Mouse (Mus musculus) kidney, embryonic 16.5 days (tissue): ENCODE measurements around the gene Klk1. TPM values are rescaled to one million over a fixed set of nuclear protein-coding genes. Genes with fewer than 3 reads are reported as not detected.

Experiments
- ATAC-seq: fragments of 200-750 bp; cut with Nextera tagmentation; 2 replicates; pipeline ENCODE4 v1.8.0; 2017; ENCODE audit warnings: moderate TSS enrichment; ENCODE audit not compliant: low FRiP score, low TSS enrichment
- H3K27ac ChIP-seq: fragments of 300-500 bp; sonication (generic); 2 replicates; pipeline ENCODE4 v1.5.1; 2014; ENCODE audit warnings: low read length
- H3K27me3 ChIP-seq: fragments of 300-500 bp; sonication (generic); 2 replicates; pipeline ENCODE4 v1.6.1; 2014; ENCODE audit warnings: low read length, control low read depth, mixed read lengths; ENCODE audit not compliant: insufficient read depth
- H3K36me3 ChIP-seq: fragments of 300-500 bp; sonication (generic); 2 replicates; pipeline ENCODE4 v1.6.1; 2014; ENCODE audit warnings: low read length, control low read depth, mixed read lengths; ENCODE audit not compliant: insufficient read depth
- H3K4me1 ChIP-seq: fragments of 300-500 bp; sonication (generic); 2 replicates; pipeline ENCODE4 v1.6.1; 2014; ENCODE audit warnings: low read length, control low read depth, mixed read lengths; ENCODE audit not compliant: insufficient read depth
- H3K4me2 ChIP-seq: fragments of 300-500 bp; sonication (generic); replicated peaks from 2 replicates; pipeline ENCODE4 v1.6.1; 2014; ENCODE audit warnings: low read depth, low read length
- H3K4me3 ChIP-seq: fragments of 300-500 bp; sonication (generic); 2 replicates; pipeline ENCODE4 v1.5.1; 2014; ENCODE audit warnings: mild to moderate bottlenecking, low read length
- H3K9ac ChIP-seq: fragments of 300-500 bp; sonication (generic); replicated peaks from 2 replicates; pipeline ENCODE4 v1.6.1; 2014; ENCODE audit warnings: low read length
- H3K9me3 ChIP-seq: fragments of 300-500 bp; sonication (generic); 2 replicates; pipeline ENCODE4 v1.6.1; 2016; ENCODE audit warnings: low read length, control low read depth
- WGBS: fragments of 180-500 bp; shearing (Covaris S2); extraction: QIAGEN DNeasy Blood & Tissue Kit; methylation state at CpG from one replicate; pipeline ENCODE4 v1.1.7; 2014; 5-methylcytosine and 5-hydroxymethylcytosine counted together
- polyA plus RNA-seq: library from polyadenylated mRNA; unstranded; fragments of >200 nt; fragmentation: Nextera tagmentation; extraction: Ambion mirVana; gene quantifications from 2 replicates; pipeline ENCODE4 v1.2.1, GENCODE M21; 2015

The Klk1 gene
- polyA plus RNA-seq, 1 experiment from 2014 or later, result 10.9 TPM

DNA sequence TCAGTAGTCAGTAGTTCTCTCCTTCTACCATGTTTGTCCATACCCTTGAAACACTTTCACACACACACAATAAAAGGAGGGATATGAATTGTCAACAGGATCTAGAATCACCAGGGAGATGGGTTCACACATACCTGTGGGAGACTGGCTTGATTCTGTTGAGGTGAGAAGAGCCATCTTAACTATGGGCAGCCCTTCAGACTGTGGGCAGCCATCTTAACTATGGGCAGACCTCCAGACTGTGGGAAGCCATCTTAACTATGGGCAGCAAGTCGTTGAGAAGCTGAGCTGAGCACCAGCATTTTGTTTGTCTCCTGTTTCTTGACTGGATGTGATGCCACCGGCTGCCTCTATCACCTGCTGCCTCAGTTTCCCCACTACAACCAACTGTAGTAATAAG, 46.1 kb downstream of the Klk1 start:
- no peak overlapping the region for H3K9ac ChIP-seq
- H3K27me3 ChIP-seq, result peaks cover 3% of the 10 kb centered on the region; the same call in 1 of the 2 replicates
- H3K36me3 ChIP-seq, result no peaks in the 10 kb centered on the region
- H3K4me2 ChIP-seq, result no peak overlapping the region
- no peak overlapping the region for H3K27ac ChIP-seq
- no peak overlapping the region for H3K4me3 ChIP-seq
- H3K9me3 ChIP-seq, result no peaks in the 10 kb centered on the region
- WGBS, result 78% methylated on average over 2 of the region's 2 CpGs
- no peaks in the 10 kb centered on the region for H3K4me1 ChIP-seq
- ATAC-seq, result no peak

DNA sequence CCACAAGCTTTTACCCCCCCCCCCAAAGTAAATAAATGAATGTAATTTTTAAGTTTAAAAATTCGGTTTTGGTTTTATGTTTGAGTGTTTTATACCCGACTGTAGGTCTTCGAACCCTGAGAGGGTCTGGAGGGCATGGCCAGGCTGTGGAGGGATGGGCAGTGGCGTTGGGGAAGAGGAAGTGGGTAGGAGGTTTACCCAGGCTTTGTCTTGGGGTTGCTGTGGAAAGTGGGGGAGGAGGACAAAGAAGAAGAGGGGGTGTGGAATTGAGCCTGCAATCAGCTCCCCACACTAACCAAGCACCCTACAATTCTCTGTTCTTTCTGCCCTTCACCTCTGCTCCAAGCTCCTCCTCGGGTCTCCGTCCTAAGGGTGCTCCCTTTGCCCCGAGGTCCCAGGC, 47.4 kb downstream of the Klk1 start:
- Histone ChIP-seq H3K36me3 (no peaks in the 10 kb centered on the region), H3K27ac (no peak overlapping the region), H3K9ac (no peak overlapping the region), H3K4me3 (no peak overlapping the region), H3K4me2 (no peak overlapping the region), H3K27me3 (peaks cover 3% of the 10 kb centered on the region; the same call in 1 of the 2 replicates), H3K9me3 (no peaks in the 10 kb centered on the region), H3K4me1 (no peaks in the 10 kb centered on the region)
- WGBS, result 84% methylated on average over 7 of the region's 7 CpGs
- no peak for ATAC-seq

- H3K9me3 ChIP-seq, result 0 out of 2 replicates have a peak, but pooled peaks cover 4% of the 10 kb centered on the region
- ATAC-seq, result no peak
- no peak overlapping the region for H3K27ac ChIP-seq
- peaks cover 3% of the 10 kb centered on the region; the same call in 1 of the 2 replicates for H3K27me3 ChIP-seq
- H3K4me3 ChIP-seq, result no peak overlapping the region
- WGBS, result 73% methylated on average over 7 of the region's 7 CpGs
- no peak overlapping the region for H3K9ac ChIP-seq
- no peaks in the 10 kb centered on the region for H3K36me3 ChIP-seq
- no peak overlapping the region for H3K4me2 ChIP-seq
- no peaks in the 10 kb centered on the region for H3K4me1 ChIP-seq
Measured at GRCm38 (mm10) chr7:44273446-44273845, 48.3 kb downstream of the Klk1 start.

DNA sequence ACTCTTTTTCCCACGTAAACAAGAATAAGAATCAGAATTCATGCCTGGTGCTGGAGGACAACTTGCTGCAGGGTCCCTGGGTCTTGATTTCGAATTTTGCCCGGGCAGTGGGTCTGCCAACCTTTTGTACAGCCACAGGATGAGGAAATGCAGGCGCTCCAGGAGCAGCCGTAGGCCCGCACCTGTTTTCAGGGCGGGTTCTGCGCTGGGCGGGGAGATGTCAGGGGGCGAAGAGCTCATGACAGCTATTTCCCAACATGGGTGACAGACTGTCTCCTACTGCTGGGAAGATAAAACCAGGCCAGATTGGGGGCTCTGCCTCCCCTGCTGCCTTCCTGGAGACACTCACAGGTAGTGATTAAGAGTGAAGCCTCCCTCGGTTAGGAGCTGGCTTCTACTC, 48.9 kb downstream of the Klk1 start:
- Histone ChIP-seq H3K9ac (no peak overlapping the region), H3K36me3 (no peaks in the 10 kb centered on the region), H3K27ac (no peak overlapping the region), H3K9me3 (0 out of 2 replicates have a peak, but pooled peaks cover 4% of the 10 kb centered on the region), H3K4me1 (no peaks in the 10 kb centered on the region), H3K4me3 (no peak overlapping the region), H3K27me3 (peaks cover 3% of the 10 kb centered on the region; the same call in 1 of the 2 replicates), H3K4me2 (no peak overlapping the region)
- WGBS, result 36% methylated on average over 11 of the region's 11 CpGs
- ATAC-seq, result no peak

- H3K27me3 ChIP-seq, result peaks cover 3% of the 10 kb centered on the region; the same call in 1 of the 2 replicates
- no peak for ATAC-seq
- WGBS, result 70% methylated on average over 3 of the region's 3 CpGs
- H3K9me3 ChIP-seq, result 0 out of 2 replicates have a peak, but pooled peaks cover 4% of the 10 kb centered on the region
- no peak overlapping the region for H3K4me2 ChIP-seq
- no peak overlapping the region for H3K4me3 ChIP-seq
- H3K36me3 ChIP-seq, result no peaks in the 10 kb centered on the region
- no peak overlapping the region for H3K9ac ChIP-seq
- H3K27ac ChIP-seq, result no peak overlapping the region
- H3K4me1 ChIP-seq, result no peaks in the 10 kb centered on the region
Measured at GRCm38 (mm10) chr7:44275546-44275945, 50.4 kb downstream of the Klk1 start.

DNA sequence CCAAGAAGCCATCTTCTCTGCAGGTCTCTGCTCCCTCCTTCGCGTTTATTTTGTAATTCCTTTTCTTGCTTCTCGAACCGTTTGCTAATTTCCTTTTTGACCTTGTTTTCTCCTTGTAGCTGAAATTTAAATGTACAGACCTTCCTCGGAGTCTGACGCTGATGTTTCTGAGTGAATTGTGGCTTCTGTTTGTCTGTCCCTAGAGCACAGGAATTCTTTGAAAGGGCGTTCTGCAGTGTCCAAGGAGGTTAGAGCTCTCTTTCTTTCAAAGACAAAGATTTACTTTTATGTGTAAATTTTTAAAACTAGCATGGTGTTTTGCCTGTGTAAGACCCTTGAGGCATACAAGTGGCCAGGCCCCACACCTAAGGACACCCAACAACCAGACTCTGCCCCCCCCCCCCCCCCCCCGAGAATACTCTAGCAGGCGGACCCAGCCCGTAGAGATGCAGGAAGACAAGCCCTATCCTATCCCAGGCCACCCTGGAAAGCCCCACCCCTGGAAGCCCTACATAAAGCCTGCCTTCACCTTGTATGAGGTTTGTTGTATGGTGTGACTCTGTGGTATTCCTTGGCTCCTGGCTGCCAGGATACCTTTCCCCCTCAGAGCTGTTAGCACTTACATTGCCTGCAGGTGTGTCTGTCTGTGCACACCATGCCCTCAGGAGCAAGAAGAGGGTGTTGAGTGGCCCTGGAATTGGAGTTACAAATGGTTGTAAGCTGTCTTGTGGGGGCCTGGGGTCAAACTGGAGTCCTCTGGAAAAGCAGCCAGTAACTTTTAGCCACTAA, 51.5 kb downstream of the Klk1 start:
- no peak overlapping the region for H3K4me3 ChIP-seq
- no peak overlapping the region for H3K4me2 ChIP-seq
- 77% methylated on average over 7 of the region's 10 CpGs for WGBS
- no peak overlapping the region for H3K9ac ChIP-seq
- no peak for ATAC-seq
- no peaks in the 10 kb centered on the region for H3K36me3 ChIP-seq
- 0 out of 2 replicates have a peak, but pooled peaks cover 4% of the 10 kb centered on the region for H3K9me3 ChIP-seq
- no peaks in the 10 kb centered on the region for H3K4me1 ChIP-seq
- peaks cover 3% of the 10 kb centered on the region; the same call in 1 of the 2 replicates for H3K27me3 ChIP-seq
- no peak overlapping the region for H3K27ac ChIP-seq

GRCm38 (mm10) chr7:44277250-44277622, 52.1 kb downstream of the Klk1 start:
- Histone ChIP-seq H3K27ac (no peak overlapping the region), H3K4me1 (no peaks in the 10 kb centered on the region), H3K9me3 (0 out of 2 replicates have a peak, but pooled peaks cover 4% of the 10 kb centered on the region), H3K9ac (no peak overlapping the region), H3K4me3 (no peak overlapping the region), H3K4me2 (no peak overlapping the region), H3K36me3 (no peaks in the 10 kb centered on the region), H3K27me3 (peaks cover 3% of the 10 kb centered on the region; the same call in 1 of the 2 replicates)
- no peak for ATAC-seq
- WGBS, result 42% methylated on average over 2 of the region's 2 CpGs

Other genes starting within 250 kb of the Klk1 start
- not detected in 2 replicates for gene Klk1b9, start 249.3 kb upstream of the Klk1 start, polyA plus RNA-seq
- gene Klk1b11, start 229.5 kb upstream of the Klk1 start, polyA plus RNA-seq, result not detected in 2 replicates
- gene Klk1b26, start 213.2 kb upstream of the Klk1 start, polyA plus RNA-seq, result not detected in 2 replicates
- not detected in 2 replicates for gene Klk1b27, start 173.1 kb upstream of the Klk1 start, polyA plus RNA-seq
- not detected in 2 replicates for gene Klk1b21, start 123.0 kb upstream of the Klk1 start, polyA plus RNA-seq
- not detected in 2 replicates for gene Klk1b22, start 112.7 kb upstream of the Klk1 start, polyA plus RNA-seq
- gene Klk1b16, start 88.6 kb upstream of the Klk1 start, polyA plus RNA-seq, result not detected in 2 replicates
- gene Klk1b24, start 37.1 kb upstream of the Klk1 start, polyA plus RNA-seq, result not detected in 2 replicates
- gene Klk1b3, start 27.2 kb upstream of the Klk1 start, polyA plus RNA-seq, result 0.19 TPM in 1 of 2 replicates, not detected in the other
- gene Klk1b4, start 17.9 kb upstream of the Klk1 start, polyA plus RNA-seq, result not detected in 2 replicates
- gene Klk1b5, start 9.4 kb upstream of the Klk1 start, polyA plus RNA-seq, result 0.15 TPM in 1 of 2 replicates, not detected in the other
- 0.26 TPM in 1 of 2 replicates, not detected in the other for gene Gm36864, start 10.8 kb downstream of the Klk1 start, polyA plus RNA-seq
- 1.9 and 2.0 TPM in 2 replicates for gene 1700028J19Rik, start 21.3 kb downstream of the Klk1 start, polyA plus RNA-seq
- 178 and 180 TPM in 2 replicates for gene 2410002F23Rik, start 21.4 kb downstream of the Klk1 start, polyA plus RNA-seq
- gene Acp4, start 32.0 kb downstream of the Klk1 start, polyA plus RNA-seq, result not detected in 2 replicates
- not detected in 2 replicates for gene Gm15517, start 36.1 kb downstream of the Klk1 start, polyA plus RNA-seq
- gene Clec11a, start 81.5 kb downstream of the Klk1 start, polyA plus RNA-seq, result 3.6 and 5.8 TPM in 2 replicates
- 1.5 and 1.7 TPM in 2 replicates for gene Shank1, start 84.9 kb downstream of the Klk1 start, polyA plus RNA-seq
- 2.7 and 3.4 TPM in 2 replicates for gene Syt3, start 158.7 kb downstream of the Klk1 start, polyA plus RNA-seq
- 0.64 and 1.1 TPM in 2 replicates for gene 1700008O03Rik, start 160.5 kb downstream of the Klk1 start, polyA plus RNA-seq
- 0.25 and 0.32 TPM in 2 replicates for gene Lrrc4b, start 203.7 kb downstream of the Klk1 start, polyA plus RNA-seq
- gene Aspdh, start 240.0 kb downstream of the Klk1 start, polyA plus RNA-seq, result 6.9 and 7.7 TPM in 2 replicates
- 88.1 and 89.5 TPM in 2 replicates for gene Josd2, start 242.6 kb downstream of the Klk1 start, polyA plus RNA-seq